Mouse (Mus musculus) spleen, adult 18-20 months (tissue): ENCODE data around the gene Id3.
"Not testable (repeated sequence)": the region's sequence is repeated elsewhere in the genome, so short reads cannot be mapped to it uniquely, and the experiment has no call there.

Source experiments
- DNase-seq, 2 experiments: peaks; one replicate each; pipeline ENCODE4 v3.0.0; 2022; ENCODE audit warnings: mixed read lengths in 2 of 2

Id3 gene

DNA sequence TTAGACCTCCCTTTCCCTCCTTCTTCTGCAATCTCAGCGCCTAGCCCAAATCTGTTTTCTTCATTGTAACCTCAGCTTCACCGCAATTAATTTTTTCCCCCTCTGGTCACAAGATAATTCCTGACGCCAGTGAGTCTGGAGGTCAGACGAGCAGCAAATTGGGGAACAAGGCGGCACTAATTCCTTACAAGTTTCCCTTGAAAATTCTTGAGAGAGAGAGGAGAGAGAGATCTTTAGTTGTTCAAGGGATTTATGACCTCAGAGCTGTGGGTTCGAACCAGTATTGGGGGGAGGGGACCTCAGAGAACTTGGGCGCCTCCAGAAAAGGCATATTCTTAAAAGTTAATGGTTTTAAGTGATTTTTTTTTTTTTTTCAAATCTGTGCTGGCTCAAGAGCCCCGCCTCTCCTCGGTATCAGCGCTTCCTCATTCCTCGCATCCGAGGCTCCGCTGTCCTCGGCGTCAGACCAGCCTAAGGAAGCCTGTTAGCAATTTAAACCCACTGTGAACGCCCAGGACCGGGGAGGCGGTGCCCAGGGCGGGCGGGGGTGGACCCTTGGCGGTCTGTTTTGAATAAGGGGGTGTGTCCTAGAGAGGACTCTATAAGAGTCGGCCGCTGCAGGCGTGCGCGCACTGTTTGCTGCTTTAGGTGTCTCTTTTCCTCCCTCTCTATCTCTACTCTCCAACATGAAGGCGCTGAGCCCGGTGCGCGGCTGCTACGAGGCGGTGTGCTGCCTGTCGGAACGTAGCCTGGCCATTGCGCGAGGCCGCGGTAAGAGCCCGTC lies at the start of gene Id3:
Id3 (plus strand) TSS at position 305 of the 784 bp plus-strand sequence.
- peak; percentile 91 to 93 for DNase-seq

- no peak for DNase-seq
Observed at GRCm38 (mm10) chr4:136094519-136095219, 48.6 kb upstream of the Id3 start.

- no peak for DNase-seq
Observed at GRCm38 (mm10) chr4:136095490-136096105, 47.7 kb upstream of the Id3 start.

GRCm38 (mm10) chr4:136096446-136097113 lies 46.7 kb upstream of the Id3 start:
- no peak for DNase-seq

DNA sequence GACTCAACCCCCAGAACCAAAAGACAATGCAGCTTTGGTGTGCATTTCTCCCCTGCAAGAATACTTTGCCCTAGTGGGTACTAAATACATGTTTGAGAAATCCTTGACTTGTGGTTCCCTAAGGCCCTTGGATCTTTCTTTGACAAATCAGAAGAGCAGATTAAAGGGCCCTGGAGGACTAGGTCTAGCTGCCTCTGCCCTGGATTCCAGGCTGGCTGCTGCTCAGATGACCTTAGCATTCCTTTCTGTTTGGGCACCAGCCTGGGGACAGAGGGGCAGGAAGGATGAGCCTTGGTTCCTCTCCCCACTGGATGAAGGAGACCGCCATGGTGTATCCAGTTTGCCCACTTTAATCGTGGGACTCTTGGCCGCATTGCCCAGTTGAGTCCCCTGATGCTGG lies 44.9 kb upstream of the Id3 start:
- no peak for DNase-seq

GRCm38 (mm10) chr4:136100396-136101070 lies 42.8 kb upstream of the Id3 start:
- DNase-seq = no peak

- DNase-seq = not testable (repeated sequence)
Observed at GRCm38 (mm10) chr4:136101753-136102152, 41.5 kb upstream of the Id3 start.

DNA sequence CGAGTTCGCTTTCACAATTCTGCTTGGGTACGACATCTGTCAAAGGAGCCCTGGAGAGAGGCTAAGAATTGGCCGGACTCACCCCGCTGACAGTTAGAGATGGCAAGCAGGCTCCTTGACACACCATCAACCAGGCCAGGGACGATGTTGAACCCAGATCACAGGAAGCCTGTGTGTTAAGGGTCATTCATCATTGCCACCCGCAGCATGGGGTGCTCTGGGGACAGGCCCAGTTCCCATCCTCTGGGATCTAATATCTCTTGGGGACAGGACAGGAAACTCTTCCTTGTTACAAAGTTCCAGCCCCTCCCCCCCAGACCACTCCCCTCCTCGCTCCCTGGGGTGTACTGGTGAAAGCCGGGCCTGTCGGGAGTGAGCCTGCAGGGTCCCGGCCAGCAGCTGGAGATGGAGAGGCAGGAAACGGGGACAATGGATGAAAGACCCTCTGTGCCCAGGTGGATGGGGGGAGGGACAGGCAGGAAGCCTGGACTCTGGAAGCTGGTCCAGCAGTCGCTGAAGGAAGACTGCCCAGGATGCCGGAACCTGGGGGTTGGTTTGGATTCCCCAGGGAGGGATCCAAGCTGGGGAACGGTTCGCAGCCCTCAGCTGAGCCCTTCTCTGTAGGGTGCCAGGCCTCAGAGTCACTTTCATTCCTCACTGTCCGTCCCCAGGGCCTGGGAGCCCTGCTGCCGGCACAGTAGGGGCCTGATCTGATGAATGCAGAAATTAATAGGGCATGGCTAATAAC lies 38.5 kb upstream of the Id3 start:
- DNase-seq = no peak

- DNase-seq = no peak
Observed at GRCm38 (mm10) chr4:136106880-136107301, 36.4 kb upstream of the Id3 start.

GRCm38 (mm10) chr4:136109153-136109552 lies 34.1 kb upstream of the Id3 start:
- no peak for DNase-seq

- no peak for DNase-seq
Observed at GRCm38 (mm10) chr4:136109941-136110900, 33.1 kb upstream of the Id3 start.

GRCm38 (mm10) chr4:136112344-136112743 lies 31.0 kb upstream of the Id3 start:
- no peak for DNase-seq

- DNase-seq = no peak
Observed at GRCm38 (mm10) chr4:136114747-136115146, 28.6 kb upstream of the Id3 start.

DNA sequence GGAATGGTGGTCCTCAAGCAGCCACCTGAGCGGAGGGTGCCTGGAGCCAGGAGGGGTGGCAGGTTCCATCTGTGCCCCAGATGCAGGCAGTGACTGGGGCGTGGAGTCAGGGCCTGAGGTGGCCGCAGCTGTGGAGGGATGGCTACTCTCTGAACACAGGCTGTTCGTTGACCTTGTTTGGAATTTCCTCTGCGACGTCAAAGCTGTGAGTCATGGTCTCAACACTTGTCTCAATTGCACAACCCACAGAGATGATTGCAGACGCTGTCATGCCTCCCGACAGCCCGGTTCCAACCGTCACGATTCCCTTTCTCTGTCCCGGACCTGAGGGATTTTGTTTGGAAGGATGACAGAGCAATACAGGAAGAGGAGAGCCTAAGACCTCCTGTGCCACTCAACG lies 26.3 kb upstream of the Id3 start:
- no peak for DNase-seq

DNA sequence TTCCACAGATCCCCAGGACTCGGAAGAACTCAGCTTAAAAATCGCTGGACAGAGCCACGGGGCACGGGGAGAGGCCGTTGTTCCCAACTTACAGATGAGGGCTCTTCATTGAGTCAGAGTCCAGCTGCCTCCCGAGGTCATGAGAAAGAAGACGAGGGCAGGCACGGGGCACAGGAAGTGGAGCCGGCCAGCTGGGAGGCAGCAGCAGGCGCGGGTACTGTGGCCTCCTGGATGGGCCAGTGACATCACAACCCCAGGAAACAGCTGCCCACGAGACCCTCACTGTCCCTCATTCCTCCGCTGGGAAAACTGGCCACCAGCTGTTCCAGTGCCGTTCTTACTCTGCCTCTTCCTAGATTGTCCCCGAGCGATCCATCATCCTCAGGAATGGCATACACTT lies 23.3 kb upstream of the Id3 start:
- DNase-seq = no peak

DNA sequence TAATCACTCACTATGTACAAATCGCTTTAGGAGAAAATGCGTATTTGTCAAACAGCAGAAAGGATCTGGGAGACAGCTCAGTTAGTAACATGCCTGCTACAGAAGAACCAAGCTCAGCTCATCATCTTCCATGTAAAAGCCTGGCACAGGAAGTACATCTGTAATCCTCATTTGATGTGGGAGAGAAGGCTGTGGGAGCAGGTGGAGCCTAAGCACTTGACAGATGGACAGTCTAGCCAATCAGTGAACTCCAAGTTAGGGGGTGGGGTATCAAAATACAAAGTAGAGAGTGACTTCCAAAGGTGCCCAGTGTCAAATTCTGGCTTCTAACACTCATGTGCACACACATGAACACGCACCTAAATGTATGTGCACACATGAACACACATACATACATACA lies 22.1 kb upstream of the Id3 start:
- no peak for DNase-seq

DNA sequence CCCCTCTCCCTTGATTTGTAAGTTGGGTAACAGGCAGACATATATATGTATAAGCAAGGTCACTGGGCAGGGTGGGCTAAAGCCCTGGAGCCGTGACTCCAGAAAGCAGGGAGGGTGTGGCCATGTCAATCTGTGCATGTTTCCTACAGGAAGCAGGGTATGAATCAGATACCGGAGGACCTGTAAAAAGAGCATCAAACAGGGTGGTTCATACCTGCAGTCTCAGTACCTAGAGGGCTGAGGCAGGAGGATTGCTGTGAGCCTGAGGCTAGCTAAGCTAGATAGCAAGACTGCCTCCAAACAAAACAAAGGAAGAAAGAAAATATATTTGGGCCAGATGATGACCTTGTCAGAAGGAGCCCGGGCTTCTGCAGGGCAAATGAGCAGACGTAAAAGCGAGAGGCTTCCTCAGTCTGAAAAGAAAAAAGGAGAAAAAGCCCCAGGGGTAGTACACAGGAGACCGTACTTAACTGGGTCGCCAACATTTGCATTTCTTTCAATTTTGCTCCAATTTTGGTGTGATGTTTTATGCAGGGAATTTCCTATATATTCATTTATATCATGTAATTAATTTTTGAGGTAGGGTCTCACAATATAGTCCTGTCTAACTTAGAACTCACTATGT lies 21.3 kb upstream of the Id3 start:
- no peak for DNase-seq

DNA sequence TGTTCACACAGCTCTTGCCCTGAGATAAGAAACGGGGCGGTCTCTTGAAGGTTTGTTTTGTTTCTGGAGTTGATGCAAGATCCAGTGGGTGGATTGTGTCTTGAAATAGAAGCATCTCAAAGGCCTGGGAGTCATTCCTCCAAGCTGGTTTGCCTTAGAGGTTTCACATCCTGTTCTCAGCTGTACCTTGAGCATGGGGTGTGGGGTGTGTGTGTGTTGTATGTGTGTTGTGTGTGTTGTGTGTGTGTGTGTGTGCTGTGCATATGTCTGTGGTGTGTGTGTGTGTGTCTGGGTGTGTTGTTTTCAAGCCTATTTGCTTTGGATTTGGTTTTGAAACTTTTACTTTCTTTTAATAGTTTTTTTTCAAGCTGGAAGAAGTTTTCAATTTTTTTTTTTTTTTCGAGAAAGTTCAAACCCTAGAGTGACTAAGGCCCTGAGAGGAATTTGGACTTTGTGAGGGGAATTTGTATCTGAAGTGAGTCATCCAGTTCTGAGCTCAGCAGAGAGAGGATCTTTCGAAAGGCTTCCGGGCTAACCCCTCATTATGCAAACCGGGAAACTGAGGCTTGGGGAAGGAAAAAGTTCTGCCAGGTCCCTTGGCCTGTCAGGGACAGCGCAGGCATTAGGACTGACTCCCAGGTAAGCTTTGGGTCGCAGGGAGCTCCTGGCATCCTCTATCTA lies 20.0 kb upstream of the Id3 start:
- no peak for DNase-seq

DNA sequence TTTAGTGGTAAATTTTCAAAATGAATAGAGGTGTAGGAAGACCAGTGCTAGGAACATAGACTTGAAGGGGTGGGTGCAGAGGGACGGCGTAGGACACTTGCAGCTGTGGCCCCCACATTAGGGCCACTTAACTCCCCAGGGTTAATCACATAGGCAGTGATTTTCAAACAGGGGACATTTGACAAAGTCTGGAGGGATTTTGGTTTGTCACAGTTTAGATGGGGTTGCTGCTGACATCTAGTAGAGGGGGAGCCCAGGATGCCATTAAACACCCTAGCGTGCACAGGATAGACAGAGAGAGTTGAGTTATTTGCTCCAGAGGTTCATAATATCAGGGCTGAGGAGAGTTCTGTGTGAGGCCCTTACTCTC lies 19.5 kb upstream of the Id3 start:
- no peak for DNase-seq

DNA sequence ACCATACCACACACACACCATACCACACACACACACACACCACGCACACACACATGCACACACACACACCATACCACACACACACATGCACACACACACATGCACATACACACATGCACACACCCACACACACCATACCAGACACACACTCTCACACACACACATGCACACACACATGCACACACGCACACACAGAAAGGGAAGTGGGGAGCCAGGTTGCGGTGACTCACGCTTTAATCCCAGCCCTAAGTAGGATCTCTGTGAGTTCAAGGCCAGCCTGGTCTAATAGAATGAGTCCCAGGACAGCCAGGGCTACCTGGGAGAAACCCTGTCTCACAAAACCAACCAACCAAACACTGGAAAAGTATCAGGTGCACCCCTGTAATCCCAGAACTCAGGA lies 18.7 kb upstream of the Id3 start:
- no peak for DNase-seq
